Mouse (Mus musculus) left cerebral cortex, postnatal 25 days (tissue): Measurements from ENCODE around the gene Jmjd7. TPM values are rescaled to one million over a fixed set of nuclear protein-coding genes. Genes with fewer than 3 reads are reported as not detected.
A peak's percentile ranks its signal among the peaks of the same experiment; 100 is the strongest.

ENCODE experiments used
- DNase-seq, 2 experiments: peaks; one replicate each; pipeline ENCODE4 v3.0.0; 2022; ENCODE audit warnings: low spot score in 2 of 2, mixed read lengths in 1 of 2
- intact Hi-C: fragments of 180-260 bp; cut with DNase I; formaldehyde crosslinking; loops from one replicate; pipeline ENCODE4 v1.15.1; 2025
- total RNA-seq, 2 experiments: library from RNA; stranded (reverse); gene quantifications; 2 replicates each; pipeline ENCODE4 v1.2.3; 2021

The Jmjd7 gene
- 1 to 10 TPM; 3.5 to 4.3 TPM for total RNA-seq

- peak; percentile 84 to 90 for DNase-seq
- intact Hi-C loops, result no loop called here
Observed at GRCm38 (mm10) chr2:120026984-120027949, at the start of gene Jmjd7, which contains the start of gene Gm28042. TSS of gene Jmjd7 (plus strand) at chr2:120027483. TSS of gene Gm28042 (plus strand) at chr2:120027493.

GRCm38 (mm10) chr2:119980343-119980986 is 46.8 kb upstream of the Jmjd7 start:
- DNase-seq, result peak in 1 of 2 experiments; percentile 48
- intact Hi-C loops, result loop anchor here (2.0 kb wide), 1 partner anchor 14 kb away; no protein-coding TSS in a partner anchor

GRCm38 (mm10) chr2:119981631-119982030 is 45.7 kb upstream of the Jmjd7 start:
- intact Hi-C loops, result loop anchor here (2.0 kb wide), 1 partner anchor 13 kb away; no protein-coding TSS in a partner anchor

GRCm38 (mm10) chr2:119985871-119986270 is 41.4 kb upstream of the Jmjd7 start:
- DNase-seq, result no peak
- intact Hi-C loops, result no loop called here

More at GRCm38 (mm10) chr2:119981631-119982030, 45.7 kb upstream of the Jmjd7 start:
- DNase-seq, result no peak

- no peak for DNase-seq
- intact Hi-C loops, result no loop called here
Observed at GRCm38 (mm10) chr2:119986369-119986768, 40.9 kb upstream of the Jmjd7 start.

- intact Hi-C loops, result no loop called here
- DNase-seq, result no peak
Observed at GRCm38 (mm10) chr2:119987441-119987840, 39.8 kb upstream of the Jmjd7 start.

- intact Hi-C loops, result no loop called here
- DNase-seq, result no peak
Observed at GRCm38 (mm10) chr2:119988952-119989351, 38.3 kb upstream of the Jmjd7 start.

GRCm38 (mm10) chr2:119990881-119991280 is 36.4 kb upstream of the Jmjd7 start:
- intact Hi-C loops, result no loop called here
- no peak for DNase-seq

GRCm38 (mm10) chr2:119992349-119992748 is 34.9 kb upstream of the Jmjd7 start:
- no peak for DNase-seq
- intact Hi-C loops, result no loop called here

GRCm38 (mm10) chr2:119993515-119993914 is 33.8 kb upstream of the Jmjd7 start:
- DNase-seq, result no peak
- intact Hi-C loops, result no loop called here

- intact Hi-C loops, result loop anchor here (2.0 kb wide), 1 partner anchor 14 kb away; no protein-coding TSS in a partner anchor
- no peak for DNase-seq
Observed at GRCm38 (mm10) chr2:119994839-119995238, 32.4 kb upstream of the Jmjd7 start.

GRCm38 (mm10) chr2:119995391-119996281 is 31.6 kb upstream of the Jmjd7 start:
- intact Hi-C loops, result loop anchor here (2.0 kb wide), 1 partner anchor 15 kb away; no protein-coding TSS in a partner anchor
- DNase-seq, result peak in 1 of 2 experiments; percentile 53

- no peak for DNase-seq
- intact Hi-C loops, result no loop called here
Observed at GRCm38 (mm10) chr2:119997354-119997753, 29.9 kb upstream of the Jmjd7 start.

GRCm38 (mm10) chr2:119999731-120000130 is 27.6 kb upstream of the Jmjd7 start:
- intact Hi-C loops, result no loop called here
- no peak for DNase-seq

- intact Hi-C loops, result no loop called here
Observed at GRCm38 (mm10) chr2:120000882-120001584, 26.2 kb upstream of the Jmjd7 start.

GRCm38 (mm10) chr2:120001956-120002355 is 25.3 kb upstream of the Jmjd7 start:
- DNase-seq, result no peak
- intact Hi-C loops, result no loop called here

More at GRCm38 (mm10) chr2:120000882-120001584, 26.2 kb upstream of the Jmjd7 start:
- DNase-seq, result no peak

GRCm38 (mm10) chr2:120003970-120004369 is 23.3 kb upstream of the Jmjd7 start:
- DNase-seq, result no peak
- intact Hi-C loops, result no loop called here

GRCm38 (mm10) chr2:120006696-120007095 is 20.6 kb upstream of the Jmjd7 start:
- DNase-seq, result no peak
- intact Hi-C loops, result no loop called here
